Mouse (Mus musculus): Measurements from ENCODE around the gene Slc16a2.

The Slc16a2 gene

DNA sequence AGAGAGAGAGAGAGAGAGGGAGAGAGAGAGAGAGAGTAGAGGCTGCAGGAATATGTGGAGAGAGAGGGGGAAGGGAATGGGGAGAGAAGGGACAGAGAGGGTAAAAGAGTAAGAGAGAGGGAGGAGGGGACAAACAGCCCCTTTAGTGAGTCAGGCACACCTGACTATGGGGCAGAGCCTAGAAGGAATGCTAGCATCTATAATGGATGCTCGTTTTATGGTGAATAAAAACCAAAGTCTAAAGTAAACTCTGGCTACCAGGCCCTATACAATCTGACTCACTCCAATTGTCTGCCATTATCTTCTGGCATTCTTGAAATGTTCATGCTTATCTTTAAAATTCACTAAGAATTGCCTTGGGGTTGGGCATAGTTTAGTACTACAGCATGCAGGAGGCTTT lies 169.7 kb downstream of the Slc16a2 start:
- no peak for DNase-seq (ENCODE audit: low spot score)
